Comparison of ENCODE assay signal across 8 mouse cellular contexts in genomic region chr14:76610429-76611378, GRCm38 (mm10). TPM values are rescaled to one million over a fixed set of nuclear protein-coding genes. Genes with fewer than 3 reads are reported as not detected.
A peak's percentile ranks its signal among the peaks of the same experiment; 100 is the strongest.
DNase-seq lines count a peak whose midpoint lies in the region; ATAC-seq lines count a peak whose summit lies in the region.

No protein-coding gene starts in this region.

- DNase-seq in midbrain, embryonic 10.5 days (ENCODE audit: low spot score), result no peak
- peak; percentile 68 to 79 for DNase-seq in heart, postnatal 10 days
- peak; percentile 50 to 65 for DNase-seq in left cerebral cortex, adult 18-20 months (ENCODE audit: low spot score in 2 of 2)
- DNase-seq in right cerebral cortex, postnatal 4 days, result peak; percentile 49
- DNase-seq in ovary, adult 18-20 months (ENCODE audit: low spot score), result no peak
- DNase-seq in spleen, postnatal 4 days (ENCODE audit: low spot score in 2 of 2), result no peak

- WGBS in midbrain, embryonic 13.5 days, result 54% methylated on average over 11 of the region's 11 CpGs
- 66% methylated on average over 11 of the region's 11 CpGs for WGBS in midbrain, embryonic 10.5 days
- WGBS in embryonic facial prominence, embryonic 15.5 days, result 47% methylated on average over 11 of the region's 11 CpGs

- no peak overlapping the region for H3K27ac ChIP-seq in midbrain, embryonic 13.5 days
- no peak overlapping the region for H3K27ac ChIP-seq in midbrain, embryonic 10.5 days (replicated peaks)
- H3K27ac ChIP-seq in embryonic facial prominence, embryonic 15.5 days (replicated peaks), result no peak overlapping the region

- 0 out of 2 replicates have a peak, but pooled peaks have one; percentile 11 for ATAC-seq in midbrain, embryonic 13.5 days
- ATAC-seq in embryonic facial prominence, embryonic 15.5 days (ENCODE audit: insufficient number of reproducible peaks, low FRiP score, low TSS enrichment, low read depth), result peak; percentile 52; the same call in 1 of the 2 replicates

- intact Hi-C loops in heart, postnatal 10 days (cut with DNase I), result no loop called here

- no peaks in the 10 kb centered on the region for H3K9me3 ChIP-seq in midbrain, embryonic 13.5 days
- no peaks in the 10 kb centered on the region for H3K9me3 ChIP-seq in midbrain, embryonic 10.5 days (replicated peaks)
- no peaks in the 10 kb centered on the region for H3K9me3 ChIP-seq in embryonic facial prominence, embryonic 15.5 days (replicated peaks)

- H3K4me2 ChIP-seq in midbrain, embryonic 13.5 days (replicated peaks), result no peak overlapping the region
- H3K4me2 ChIP-seq in embryonic facial prominence, embryonic 15.5 days (replicated peaks), result no peak overlapping the region

- no peak overlapping the region for H3K9ac ChIP-seq in midbrain, embryonic 13.5 days (replicated peaks)
- no peak overlapping the region for H3K9ac ChIP-seq in embryonic facial prominence, embryonic 15.5 days

- no peaks in the 10 kb centered on the region for H3K36me3 ChIP-seq in midbrain, embryonic 13.5 days
- H3K36me3 ChIP-seq in midbrain, embryonic 10.5 days, result no peaks in the 10 kb centered on the region
- no peaks in the 10 kb centered on the region for H3K36me3 ChIP-seq in embryonic facial prominence, embryonic 15.5 days

- H3K4me1 ChIP-seq in midbrain, embryonic 13.5 days (replicated peaks), result 0 out of 2 replicates have a peak, but pooled peaks cover 8% of the 10 kb centered on the region
- peaks cover 14% of the 10 kb centered on the region for H3K4me1 ChIP-seq in midbrain, embryonic 10.5 days
- H3K4me1 ChIP-seq in embryonic facial prominence, embryonic 15.5 days, result peaks cover 14% of the 10 kb centered on the region

- H3K27me3 ChIP-seq in midbrain, embryonic 13.5 days, result 0 out of 2 replicates have a peak, but pooled peaks cover 2% of the 10 kb centered on the region
- no peaks in the 10 kb centered on the region for H3K27me3 ChIP-seq in midbrain, embryonic 10.5 days (ENCODE audit: low read depth, poor library complexity, severe bottlenecking)
- no peaks in the 10 kb centered on the region for H3K27me3 ChIP-seq in embryonic facial prominence, embryonic 15.5 days

- H3K4me3 ChIP-seq in midbrain, embryonic 13.5 days (replicated peaks), result no peak overlapping the region
- no peak overlapping the region for H3K4me3 ChIP-seq in midbrain, embryonic 10.5 days
- H3K4me3 ChIP-seq in embryonic facial prominence, embryonic 15.5 days (replicated peaks), result no peak overlapping the region

RNA-seq across cellular contexts. Expression of gene Serp2, which starts 54.0 kb away (rescaled TPM):
- polyA plus RNA-seq in midbrain, embryonic 13.5 days (2015; fragmentation: Nextera tagmentation; extraction: Ambion mirVana), result 102 and 109 TPM in 2 replicates
- 30.2 and 37.3 TPM in 2 replicates for polyA plus RNA-seq in midbrain, embryonic 10.5 days (2016; fragmentation: Nextera tagmentation; extraction: Ambion mirVana)
- polyA plus RNA-seq in embryonic facial prominence, embryonic 15.5 days (2015; fragmentation: Nextera tagmentation; extraction: Ambion mirVana), result 7.3 and 8.3 TPM in 2 replicates
- total RNA-seq in heart, postnatal 10 days (2021), result 1 to 10 TPM in 1 of 2 experiments, under 1 TPM in 1; 0.37 to 1.8 TPM
- 100 to 1,000 TPM; 180 to 192 TPM for total RNA-seq in left cerebral cortex, adult 18-20 months (2021)

Comparison
In these comparisons a context has a peak if more than half of its experiments do, and no peak if none do; other contexts are left out.
1. DNase-seq: peak in heart, postnatal 10 days (2 of 2), left cerebral cortex, adult 18-20 months (2 of 2) and right cerebral cortex, postnatal 4 days (single experiment); none in midbrain, embryonic 10.5 days (single experiment), ovary, adult 18-20 months (single experiment) and spleen, postnatal 4 days (0 of 2).